Mouse (Mus musculus) liver, adult 2 months (tissue): ENCODE data around the gene Actn2.

ENCODE experiments used
- CTCF ChIP-seq: fragments of 200-500 bp; IDR thresholded peaks from 2 replicates; pipeline ENCODE4 v1.5.1; 2011; ENCODE audit warnings: low read depth, low read length, control low read depth
- POLR2A ChIP-seq: fragments of 200-500 bp; IDR thresholded peaks from 2 replicates; pipeline ENCODE4 v1.6.1; 2011; ENCODE audit warnings: low read length, control low read depth; ENCODE audit not compliant: insufficient read depth; ENCODE audit errors: extremely low read depth

DNA sequence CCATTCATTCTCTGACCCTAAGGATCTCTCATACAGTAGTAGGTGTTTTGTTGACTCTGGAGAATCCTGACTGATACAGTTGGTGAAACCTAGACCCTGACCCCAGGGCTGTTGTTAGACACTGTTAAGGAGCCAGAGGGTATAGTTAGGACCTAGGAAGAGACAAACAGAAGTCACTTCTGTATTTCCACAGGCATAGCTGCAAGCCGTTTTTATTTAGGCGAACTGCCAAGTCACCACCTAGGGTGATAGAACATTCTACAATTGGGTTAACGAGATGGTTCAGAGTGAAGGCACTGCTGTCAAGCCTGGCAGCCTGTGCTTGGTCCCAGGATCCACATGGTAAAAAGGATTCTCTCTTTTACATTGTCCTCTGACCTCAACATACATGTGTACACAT lies 6.3 kb upstream of the Actn2 start:
- TF ChIP-seq CTCF (no peak), POLR2A (no peak)
